Mouse (Mus musculus) brain, embryonic 14.5 days (tissue): ENCODE measurements around the gene Wdr18.

Experiments used
- CTCF ChIP-seq: fragments of 200-500 bp; IDR thresholded peaks from 2 replicates; pipeline ENCODE4 v1.5.1; 2012; ENCODE audit warnings: inconsistent platforms, mild to moderate bottlenecking, moderate library complexity, borderline replicate concordance; ENCODE audit not compliant: insufficient read depth, insufficient read length; ENCODE audit errors: extremely low read depth
- POLR2A ChIP-seq: fragments of 200-500 bp; IDR thresholded peaks from 2 replicates; pipeline ENCODE4 v1.6.1; 2012; ENCODE audit warnings: mild to moderate bottlenecking, inconsistent platforms, borderline replicate concordance; ENCODE audit not compliant: poor library complexity, insufficient read depth, insufficient read length, severe bottlenecking; ENCODE audit errors: extremely low read depth

GRCm38 (mm10) chr10:79959847-79960601 is at the start of gene Wdr18:
- TF ChIP-seq CTCF (peak; percentile 98), POLR2A (peak; percentile 35; the same call in 1 of the 2 replicates)
